Mouse (Mus musculus): ENCODE measurements around the gene Clmp.
A peak's percentile ranks its signal among the peaks of the same experiment; 100 is the strongest.
"Not testable (repeated sequence)": the region's sequence is repeated elsewhere in the genome, so short reads cannot be mapped to it uniquely, and the experiment has no call there.

- TF ChIP-seq POLR2A (IDR thresholded peaks at IDR 0.05; ENCODE audit: borderline replicate concordance, extremely low read depth, low read depth, low read length): peak; percentile 58; the same call in 1 of the 2 replicates
- TF ChIP-seq CTCF (IDR thresholded peaks at IDR 0.05; ENCODE audit: insufficient read depth, low read length): not testable (repeated sequence)
These were observed 116.1 kb downstream of the Clmp start for GRCm38 (mm10) chr9:40801614-40802532.
